Mouse (Mus musculus): Measurements from ENCODE around the gene Gbp8. TPM values are rescaled to one million over a fixed set of nuclear protein-coding genes. Genes with fewer than 3 reads are reported as not detected.
"Not testable (repeated sequence)": the region's sequence is repeated elsewhere in the genome, so short reads cannot be mapped to it uniquely, and the experiment has no call there.

Gbp8 gene
- polyA plus RNA-seq, 1 experiment from 2014 or later = 1.4 TPM

DNA sequence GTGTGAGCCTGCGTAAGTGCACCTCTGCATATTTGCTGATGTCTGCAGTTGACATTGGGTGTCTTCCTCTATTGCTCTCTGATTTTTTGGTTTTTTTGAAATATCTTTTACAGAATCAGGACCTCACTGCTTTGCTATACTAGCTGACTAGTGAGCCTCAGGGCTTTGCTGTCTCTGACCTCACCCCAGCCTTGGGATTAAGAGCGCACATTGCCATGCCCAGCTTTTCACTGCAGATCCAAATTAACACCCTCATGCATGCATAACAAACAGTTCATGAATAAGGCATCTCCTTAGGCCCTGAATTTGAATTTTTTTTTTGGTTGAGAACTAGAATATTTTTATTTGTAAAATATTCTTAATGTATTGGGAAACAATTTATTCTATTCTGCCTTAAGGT lies 84.1 kb downstream of the Gbp8 start:
- Histone ChIP-seq H3K9ac (no peak overlapping the region), H3K4me1 (replicated peaks) (no peaks in the 10 kb centered on the region), H3K4me2 (no peak overlapping the region), H3K27me3 (no peaks in the 10 kb centered on the region), H3K36me3 (no peaks in the 10 kb centered on the region), H3K27ac (no peak overlapping the region), H3K4me3 (replicated peaks) (no peak overlapping the region), H3K9me3 (replicated peaks) (no peaks in the 10 kb centered on the region)
- DNase-seq (no peak), ATAC-seq (ENCODE audit: low read depth) (no peak)
- 76% methylated on average over 2 of the region's 2 CpGs for WGBS (ENCODE audit: insufficient replicate concordance)

GRCm38 (mm10) chr5:105053471-105054169 lies 85.7 kb downstream of the Gbp8 start:
- ATAC-seq (ENCODE audit: low read depth); H3K27ac ChIP-seq; H3K36me3 ChIP-seq; H3K9ac ChIP-seq; H3K4me3 ChIP-seq (replicated peaks); H3K27me3 ChIP-seq; H3K4me1 ChIP-seq (replicated peaks); H3K9me3 ChIP-seq (replicated peaks); H3K4me2 ChIP-seq; DNase-seq: not testable (repeated sequence)
- 65% methylated on average over 1 of the region's 1 CpGs for WGBS (ENCODE audit: insufficient replicate concordance)

DNA sequence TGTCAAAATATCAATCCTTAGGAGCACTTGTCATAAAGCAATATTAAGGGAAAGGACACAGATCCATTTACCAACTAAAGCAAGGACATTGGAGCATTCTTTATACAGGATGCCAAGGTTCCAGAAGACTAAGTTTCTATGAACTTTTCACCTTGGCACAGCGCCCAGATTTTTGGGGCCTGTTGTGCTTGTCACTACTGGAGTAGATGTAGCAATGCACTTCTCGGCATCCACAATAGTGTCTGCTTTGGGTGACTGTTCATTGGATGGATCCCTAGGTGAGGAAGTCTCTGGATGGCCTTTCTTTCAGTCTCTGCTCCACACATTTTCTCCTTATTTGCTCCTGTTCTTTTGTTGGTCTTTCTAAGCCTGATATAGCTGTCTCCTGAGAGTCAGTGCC lies 107.0 kb downstream of the Gbp8 start:
- H3K4me2 ChIP-seq = no peak overlapping the region
- no peaks in the 10 kb centered on the region for H3K36me3 ChIP-seq
- no peak for ATAC-seq (ENCODE audit: low read depth)
- no peaks in the 10 kb centered on the region for H3K27me3 ChIP-seq
- no peak overlapping the region for H3K4me3 ChIP-seq (replicated peaks)
- no peak overlapping the region for H3K27ac ChIP-seq
- no peak overlapping the region for H3K9ac ChIP-seq
- no peaks in the 10 kb centered on the region for H3K4me1 ChIP-seq (replicated peaks)
- DNase-seq = no peak
- 59% methylated on average over 2 of the region's 2 CpGs for WGBS (ENCODE audit: insufficient replicate concordance)
- H3K9me3 ChIP-seq (replicated peaks) = 0 out of 2 replicates have a peak, but pooled peaks cover 4% of the 10 kb centered on the region

GRCm38 (mm10) chr5:105012551-105012950 lies 126.8 kb downstream of the Gbp8 start:
- WGBS (ENCODE audit: insufficient replicate concordance) = 41% methylated on average over 1 of the region's 1 CpGs
- H3K4me1 ChIP-seq (replicated peaks) = no peaks in the 10 kb centered on the region
- 0 out of 2 replicates have a peak, but pooled peaks cover 3% of the 10 kb centered on the region for H3K9me3 ChIP-seq (replicated peaks)
- no peaks in the 10 kb centered on the region for H3K36me3 ChIP-seq
- DNase-seq (no peak), ATAC-seq (ENCODE audit: low read depth) (no peak)
- H3K4me2 ChIP-seq = no peak overlapping the region
- no peak overlapping the region for H3K4me3 ChIP-seq (replicated peaks)
- H3K27me3 ChIP-seq = no peaks in the 10 kb centered on the region
- no peak overlapping the region for H3K9ac ChIP-seq
- no peak overlapping the region for H3K27ac ChIP-seq

- no peaks in the 10 kb centered on the region for H3K27me3 ChIP-seq
- no peaks in the 10 kb centered on the region for H3K36me3 ChIP-seq
- DNase-seq (no peak), ATAC-seq (ENCODE audit: low read depth) (no peak)
- H3K9me3 ChIP-seq (replicated peaks) = no peaks in the 10 kb centered on the region
- no peaks in the 10 kb centered on the region for H3K4me1 ChIP-seq (replicated peaks)
- H3K4me3 ChIP-seq (replicated peaks) = no peak overlapping the region
- H3K4me2 ChIP-seq = no peak overlapping the region
- H3K27ac ChIP-seq = no peak overlapping the region
- 37% methylated on average over 4 of the region's 4 CpGs for WGBS (ENCODE audit: insufficient replicate concordance)
- no peak overlapping the region for H3K9ac ChIP-seq
Measured at GRCm38 (mm10) chr5:105011570-105011969, 127.8 kb downstream of the Gbp8 start.

DNA sequence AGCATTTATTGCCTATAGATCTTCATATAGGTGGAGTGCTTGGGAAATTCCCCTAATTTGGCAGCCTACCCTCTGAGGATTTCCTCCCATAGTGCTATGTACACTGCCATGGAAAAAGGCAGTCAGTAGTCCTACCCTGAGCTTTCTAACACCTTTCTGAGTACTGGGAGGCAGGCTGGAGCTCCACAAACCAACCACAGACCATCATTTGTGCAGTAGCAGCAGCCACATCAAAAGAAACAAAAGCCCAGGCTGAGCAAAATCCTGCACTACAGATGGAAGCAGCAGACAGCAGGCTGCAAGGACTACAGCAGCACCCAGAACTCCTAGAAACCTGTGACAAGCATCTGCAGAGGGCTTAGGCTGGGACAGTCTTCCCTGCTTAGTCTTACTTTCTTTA lies 129.0 kb downstream of the Gbp8 start:
- ATAC-seq (ENCODE audit: low read depth) (no peak), DNase-seq (no peak)
- Histone ChIP-seq H3K4me2 (no peak overlapping the region), H3K27ac (no peak overlapping the region), H3K27me3 (no peaks in the 10 kb centered on the region), H3K4me1 (replicated peaks) (no peaks in the 10 kb centered on the region), H3K4me3 (replicated peaks) (no peak overlapping the region), H3K36me3 (no peaks in the 10 kb centered on the region), H3K9ac (no peak overlapping the region), H3K9me3 (replicated peaks) (no peaks in the 10 kb centered on the region)

DNA sequence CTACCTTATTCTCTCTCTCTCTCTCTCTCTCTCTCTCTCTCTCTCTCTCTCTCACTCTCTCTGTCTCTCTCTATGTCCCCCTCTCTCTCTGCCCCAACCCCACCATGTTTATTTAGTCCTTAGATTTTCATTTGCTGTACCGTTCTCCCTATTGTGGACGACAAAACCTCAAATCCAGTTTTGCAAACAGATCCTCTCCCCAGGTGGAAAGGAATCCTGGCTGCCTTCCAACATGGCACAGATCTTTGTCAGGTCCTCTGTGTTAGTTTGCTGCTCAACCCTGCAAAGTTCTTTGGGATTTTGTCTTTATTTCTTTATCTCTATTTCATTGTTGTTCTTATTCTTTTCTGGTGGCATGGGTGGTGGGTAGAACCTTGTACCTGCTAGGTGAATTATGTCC lies 149.9 kb downstream of the Gbp8 start:
- H3K9me3 ChIP-seq (replicated peaks) = no peaks in the 10 kb centered on the region
- H3K4me3 ChIP-seq (replicated peaks) = no peak overlapping the region
- H3K9ac ChIP-seq = no peak overlapping the region
- no peak overlapping the region for H3K4me2 ChIP-seq
- 76% methylated on average over 2 of the region's 2 CpGs for WGBS (ENCODE audit: insufficient replicate concordance)
- ATAC-seq (ENCODE audit: low read depth) = no peak
- no peaks in the 10 kb centered on the region for H3K36me3 ChIP-seq
- H3K4me1 ChIP-seq (replicated peaks) = no peaks in the 10 kb centered on the region
- no peak for DNase-seq
- no peaks in the 10 kb centered on the region for H3K27me3 ChIP-seq
- H3K27ac ChIP-seq = no peak overlapping the region

DNA sequence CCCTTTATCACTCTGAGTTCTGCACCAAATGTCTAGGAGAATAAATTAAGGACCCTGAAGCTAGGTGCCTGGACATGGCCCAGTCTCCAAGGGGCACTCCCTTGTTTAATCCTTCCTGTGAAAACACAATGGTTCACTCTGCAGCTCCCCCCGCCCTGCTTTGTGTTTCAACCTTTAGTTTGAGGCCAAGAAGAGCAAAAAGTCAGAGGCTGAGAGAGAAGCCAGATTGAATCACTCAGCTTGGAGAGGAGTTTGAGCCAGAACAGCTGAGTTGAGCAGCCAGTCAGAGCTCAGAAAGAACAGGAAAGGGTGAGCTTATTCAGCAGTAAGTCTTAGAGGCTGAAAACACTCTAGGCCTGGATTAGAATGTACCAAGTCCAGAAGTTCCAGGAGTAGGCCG lies 151.3 kb downstream of the Gbp8 start:
- H3K27me3 ChIP-seq = no peaks in the 10 kb centered on the region
- no peaks in the 10 kb centered on the region for H3K36me3 ChIP-seq
- 55% methylated on average over 2 of the region's 2 CpGs for WGBS (ENCODE audit: insufficient replicate concordance)
- no peak for DNase-seq
- no peak overlapping the region for H3K27ac ChIP-seq
- no peak for ATAC-seq (ENCODE audit: low read depth)
- H3K9me3 ChIP-seq (replicated peaks) = no peaks in the 10 kb centered on the region
- no peak overlapping the region for H3K4me3 ChIP-seq (replicated peaks)
- no peaks in the 10 kb centered on the region for H3K4me1 ChIP-seq (replicated peaks)
- no peak overlapping the region for H3K9ac ChIP-seq
- H3K4me2 ChIP-seq = no peak overlapping the region

- ATAC-seq (ENCODE audit: low read depth) = no peak
- Histone ChIP-seq H3K9ac (no peak overlapping the region), H3K9me3 (replicated peaks) (no peaks in the 10 kb centered on the region), H3K4me1 (replicated peaks) (no peaks in the 10 kb centered on the region), H3K4me2 (no peak overlapping the region), H3K36me3 (no peaks in the 10 kb centered on the region), H3K4me3 (replicated peaks) (no peak overlapping the region), H3K27me3 (no peaks in the 10 kb centered on the region), H3K27ac (no peak overlapping the region)
- no peak for DNase-seq
- WGBS (ENCODE audit: insufficient replicate concordance) = 34% methylated on average over 1 of the region's 1 CpGs
Measured at GRCm38 (mm10) chr5:104986706-104987105, 152.6 kb downstream of the Gbp8 start.

- 12% methylated on average over 11 of the region's 12 CpGs for WGBS (ENCODE audit: insufficient replicate concordance)
- no peaks in the 10 kb centered on the region for H3K36me3 ChIP-seq
- no peak within 1 kb of the TSS for H3K27ac ChIP-seq
- H3K4me2 ChIP-seq = peak within 1 kb of the TSS; percentile 38; the same call in 1 of the 2 replicates
- no peak within 1 kb of the TSS for H3K9ac ChIP-seq
- H3K9me3 ChIP-seq (replicated peaks) = no peaks in the 10 kb centered on the region
- ATAC-seq (ENCODE audit: low read depth) (peak; percentile 53), DNase-seq (no peak)
- H3K27me3 ChIP-seq = no peaks in the 10 kb centered on the region
- no peaks in the 10 kb centered on the region for H3K4me1 ChIP-seq (replicated peaks)
- H3K4me3 ChIP-seq (replicated peaks) = peak within 1 kb of the TSS; percentile 22; the same call in 1 of the 2 replicates
Measured at GRCm38 (mm10) chr5:104982535-104982934, 156.8 kb downstream of the Gbp8 start, which contains the start of gene Abcg3. Abcg3 (minus strand) TSS chr5:104982718.

GRCm38 (mm10) chr5:104979040-104979513 lies 160.3 kb downstream of the Gbp8 start:
- 10% methylated on average over 2 of the region's 2 CpGs for whole genome bisulfite sequencing (ENCODE audit: insufficient replicate concordance)

More at GRCm38 (mm10) chr5:104979040-104979513, 160.3 kb downstream of the Gbp8 start:
- ATAC-seq (ENCODE audit: low read depth) (no peak; the same call in 1 of the 2 replicates), DNase-seq (no peak)
- Histone ChIP-seq H3K4me3 (replicated peaks) (no peak overlapping the region), H3K36me3 (no peaks in the 10 kb centered on the region), H3K27me3 (no peaks in the 10 kb centered on the region), H3K9me3 (replicated peaks) (no peaks in the 10 kb centered on the region), H3K4me2 (no peak overlapping the region), H3K27ac (no peak overlapping the region), H3K4me1 (replicated peaks) (no peaks in the 10 kb centered on the region), H3K9ac (no peak overlapping the region)
